In the genomic region with DNA sequence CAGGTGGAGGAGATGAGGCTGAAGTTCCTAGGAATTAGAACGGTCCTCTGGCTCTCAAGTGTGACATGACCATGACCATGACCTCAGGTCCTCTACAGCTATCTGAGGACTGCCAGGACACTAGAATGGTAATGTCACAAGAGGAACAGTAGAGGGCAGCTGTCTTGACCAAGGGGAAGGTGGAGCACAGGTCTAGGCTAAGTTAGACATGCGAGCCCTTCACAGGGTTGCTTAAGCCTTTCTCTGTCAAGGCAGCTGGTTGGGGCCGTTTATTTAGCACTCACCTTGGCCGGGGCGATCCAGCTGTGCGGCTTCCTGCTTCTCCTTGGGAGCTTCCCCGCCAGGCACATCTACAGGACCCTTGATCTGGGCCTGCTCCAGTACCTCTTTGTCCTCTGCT, we compare ENCODE assay signal across 9 mouse cellular contexts. TPM values are rescaled to one million over a fixed set of nuclear protein-coding genes. Genes with fewer than 3 reads are reported as not detected.
A peak's percentile ranks its signal among the peaks of the same experiment; 100 is the strongest.
DNase-seq lines count a peak whose midpoint lies in the region; ATAC-seq and TF ChIP-seq lines count a peak whose summit lies in the region.
"Had no signal": no experiment of that assay in that cellular context is flagged by ENCODE, and none has a peak within 500 bp of the region (broad histone marks: within the 10 kb centered on the region; RNA-seq: fewer than 3 reads in every experiment).

No protein-coding gene starts in this region.

- H3K4me3 ChIP-seq in intestine, postnatal 0 days (ENCODE audit: low read depth, low read length), result no peak overlapping the region
- H3K4me3 ChIP-seq in intestine, embryonic 16.5 days (ENCODE audit: low read length), result no peak overlapping the region
- no peak overlapping the region for H3K4me3 ChIP-seq in ES-Bruce4 (ENCODE audit: low read depth, low read length)
- H3K4me3 ChIP-seq in layer of hippocampus, adult 2 months, result no peak overlapping the region

- no peaks in the 10 kb centered on the region for H3K9me3 ChIP-seq in intestine, postnatal 0 days (ENCODE audit: control insufficient read depth)
- H3K9me3 ChIP-seq in intestine, embryonic 16.5 days (ENCODE audit: control insufficient read depth, low read length), result no peaks in the 10 kb centered on the region
- no peaks in the 10 kb centered on the region for H3K9me3 ChIP-seq in ES-Bruce4 (replicated peaks; ENCODE audit: control insufficient read depth, insufficient read depth, low read length, poor library complexity, severe bottlenecking)

- DNase-seq in mesoderm, embryonic 11.5 days (ENCODE audit: low read depth, low spot score), result peak; percentile 30
- no peak for DNase-seq in adrenal gland, postnatal 14 days
- no peak for DNase-seq in layer of hippocampus, adult 2 months (ENCODE audit: low spot score in 2 of 2)
- no peak for DNase-seq in right cerebral cortex, postnatal 4 days

- no peaks in the 10 kb centered on the region for H3K4me1 ChIP-seq in intestine, postnatal 0 days (replicated peaks; ENCODE audit: control insufficient read depth, insufficient read depth, low read length)
- H3K4me1 ChIP-seq in intestine, embryonic 16.5 days (ENCODE audit: control insufficient read depth, insufficient read depth, low read length), result peaks cover 3% of the 10 kb centered on the region; the same call in 1 of the 2 replicates
- peaks cover 2% of the 10 kb centered on the region for H3K4me1 ChIP-seq in ES-Bruce4 (ENCODE audit: control insufficient read depth, insufficient read depth, low read length)

- 69% methylated on average over 7 of the region's 7 CpGs for WGBS in intestine, postnatal 0 days
- 63% methylated on average over 7 of the region's 7 CpGs for WGBS in intestine, embryonic 16.5 days

- no peaks in the 10 kb centered on the region for H3K27me3 ChIP-seq in intestine, postnatal 0 days (replicated peaks; ENCODE audit: control insufficient read depth, insufficient read depth, low read length)
- H3K27me3 ChIP-seq in intestine, embryonic 16.5 days (replicated peaks; ENCODE audit: control insufficient read depth, insufficient read depth, low read length), result no peaks in the 10 kb centered on the region
- H3K27me3 ChIP-seq in ES-Bruce4 (ENCODE audit: control insufficient read depth, insufficient read depth, low read length, poor library complexity, severe bottlenecking), result no peaks in the 10 kb centered on the region
- H3K27me3 ChIP-seq: Patski had no signal

- TF ChIP-seq CTCF in intestine, postnatal 0 days (IDR thresholded peaks at IDR 0.05; ENCODE audit: low read depth), result peak; percentile 63
- peak; percentile 30 for TF ChIP-seq CTCF in ES-Bruce4 (IDR thresholded peaks at IDR 0.05; ENCODE audit: low read depth, low read length)
- no peak for TF ChIP-seq CTCF in layer of hippocampus, adult 2 months (conservative IDR thresholded peaks at IDR 0.05)

- peaks cover 77% of the 10 kb centered on the region for H3K36me3 ChIP-seq in intestine, postnatal 0 days (ENCODE audit: control insufficient read depth, insufficient read depth)
- H3K36me3 ChIP-seq in intestine, embryonic 16.5 days (ENCODE audit: control insufficient read depth, insufficient read depth, low read length), result peaks cover 10% of the 10 kb centered on the region; the same call in 1 of the 2 replicates
- H3K36me3 ChIP-seq in ES-Bruce4 (ENCODE audit: control insufficient read depth, insufficient read depth, low read length, poor library complexity, severe bottlenecking), result peaks cover 5% of the 10 kb centered on the region; the same call in 1 of the 2 replicates

- H3K27ac ChIP-seq in intestine, postnatal 0 days (ENCODE audit: low read depth, low read length), result no peak overlapping the region
- H3K27ac ChIP-seq in intestine, embryonic 16.5 days (ENCODE audit: low read length), result no peak overlapping the region
- H3K27ac ChIP-seq in ES-Bruce4 (ENCODE audit: insufficient read depth, low read length), result no peak overlapping the region
- H3K27ac ChIP-seq in layer of hippocampus, adult 2 months, result no peak overlapping the region

- no peak for TF ChIP-seq POLR2A in ES-Bruce4 (IDR thresholded peaks at IDR 0.05; ENCODE audit: insufficient read depth, low read length)

- H3K4me2 ChIP-seq in intestine, postnatal 0 days (replicated peaks; ENCODE audit: low read depth), result no peak overlapping the region
- H3K4me2 ChIP-seq in intestine, embryonic 16.5 days (ENCODE audit: low read depth, low read length), result no peak overlapping the region

- H3K9ac ChIP-seq in intestine, postnatal 0 days (ENCODE audit: low read depth, low read length), result no peak overlapping the region
- no peak overlapping the region for H3K9ac ChIP-seq in intestine, embryonic 16.5 days (ENCODE audit: low read depth, low read length)
- no peak overlapping the region for H3K9ac ChIP-seq in ES-Bruce4 (ENCODE audit: low read depth, poor library complexity, severe bottlenecking)

- no peak for TF ChIP-seq EP300 in ES-Bruce4 (IDR thresholded peaks at IDR 0.05; ENCODE audit: insufficient read depth, low read depth, low read length)

- ATAC-seq in intestine, postnatal 0 days, result no peak
- ATAC-seq in intestine, embryonic 16.5 days, result no peak
- ATAC-seq in common myeloid progenitor, adult 5-6 weeks (replicated peaks; ENCODE audit: low read depth, poor library complexity, severe bottlenecking), result 0 out of 2 replicates have a peak, but pooled peaks have one; percentile 15
- ATAC-seq: Patski had no signal

RNA-seq across cellular contexts. Expression of a gene that starts 11.8 kb away (rescaled TPM):
- polyA plus RNA-seq in intestine, postnatal 0 days (2015; fragmentation: Nextera tagmentation; extraction: Ambion mirVana), result 153 TPM in 2 replicates
- polyA plus RNA-seq in intestine, embryonic 16.5 days (2015; fragmentation: Nextera tagmentation; extraction: Ambion mirVana), result 113 and 119 TPM in 2 replicates
- 15.3 and 17.2 TPM in 2 replicates for polyA plus RNA-seq in ES-Bruce4 (2011; ENCODE audit: insufficient read depth, insufficient read length, low read depth, missing spikeins)
- total RNA-seq in common myeloid progenitor, adult 5-6 weeks (2017), result 15.7 and 21.7 TPM in 2 replicates
- total RNA-seq in adrenal gland, postnatal 14 days (2021), result 50.0 and 55.2 TPM in 2 replicates
- 10 to 100 TPM; 35.2 to 46.9 TPM for total RNA-seq in layer of hippocampus, adult 2 months (2021)

RNA-seq across cellular contexts. Expression of a gene that starts 12.0 kb away (rescaled TPM):
- 13.5 and 15.1 TPM in 2 replicates for polyA plus RNA-seq in intestine, postnatal 0 days (2015; fragmentation: Nextera tagmentation; extraction: Ambion mirVana)
- polyA plus RNA-seq in intestine, embryonic 16.5 days (2015; fragmentation: Nextera tagmentation; extraction: Ambion mirVana), result 21.1 and 22.5 TPM in 2 replicates
- polyA plus RNA-seq in ES-Bruce4 (2011; ENCODE audit: insufficient read depth, insufficient read length, low read depth, missing spikeins), result 12.2 and 15.6 TPM in 2 replicates
- 5.3 and 7.9 TPM in 2 replicates for total RNA-seq in common myeloid progenitor, adult 5-6 weeks (2017)
- total RNA-seq in adrenal gland, postnatal 14 days (2021), result 10.7 and 13.7 TPM in 2 replicates
- total RNA-seq in layer of hippocampus, adult 2 months (2021), result 10 to 100 TPM; 16.3 to 17.1 TPM

RNA-seq across cellular contexts. Expression of a gene that starts 23.9 kb away (rescaled TPM):
- 4.8 and 5.6 TPM in 2 replicates for polyA plus RNA-seq in intestine, postnatal 0 days (2015; fragmentation: Nextera tagmentation; extraction: Ambion mirVana)
- polyA plus RNA-seq in intestine, embryonic 16.5 days (2015; fragmentation: Nextera tagmentation; extraction: Ambion mirVana), result 12.0 and 12.2 TPM in 2 replicates
- polyA plus RNA-seq in ES-Bruce4 (2011; ENCODE audit: insufficient read depth, insufficient read length, low read depth, missing spikeins), result 12.2 and 18.7 TPM in 2 replicates
- total RNA-seq in common myeloid progenitor, adult 5-6 weeks (2017), result 31.4 and 34.0 TPM in 2 replicates
- total RNA-seq in adrenal gland, postnatal 14 days (2021), result 67.4 and 80.7 TPM in 2 replicates
- 10 to 100 TPM; 35.6 to 37.0 TPM for total RNA-seq in layer of hippocampus, adult 2 months (2021)

RNA-seq across cellular contexts. Expression of a gene that starts 40.6 kb away (rescaled TPM):
- polyA plus RNA-seq in intestine, postnatal 0 days (2015; fragmentation: Nextera tagmentation; extraction: Ambion mirVana), result 56.4 and 57.3 TPM in 2 replicates
- polyA plus RNA-seq in intestine, embryonic 16.5 days (2015; fragmentation: Nextera tagmentation; extraction: Ambion mirVana), result 84.6 and 91.4 TPM in 2 replicates
- 44.0 and 50.3 TPM in 2 replicates for polyA plus RNA-seq in ES-Bruce4 (2011; ENCODE audit: insufficient read depth, insufficient read length, low read depth, missing spikeins)
- total RNA-seq in common myeloid progenitor, adult 5-6 weeks (2017), result 49.5 and 55.3 TPM in 2 replicates
- total RNA-seq in adrenal gland, postnatal 14 days (2021), result 105 and 115 TPM in 2 replicates
- 10 to 100 TPM; 86.1 to 86.5 TPM for total RNA-seq in layer of hippocampus, adult 2 months (2021)
